Mouse (Mus musculus): ENCODE results near the gene Fastkd5. TPM values are rescaled to one million over a fixed set of nuclear protein-coding genes. Genes with fewer than 3 reads are reported as not detected.

Gene Fastkd5
- polyA plus RNA-seq, 1 experiment from 2014 or later, result 6.8 TPM

GRCm38 (mm10) chr2:130564063-130564462, 65.8 kb downstream of the Fastkd5 start:
- Histone ChIP-seq H3K27me3 (replicated peaks; ENCODE audit: control insufficient read depth, insufficient read depth, low read length) (no peaks in the 10 kb centered on the region), H3K9ac (ENCODE audit: low read depth, low read length) (peak overlapping the region; percentile 75), H3K36me3 (ENCODE audit: control insufficient read depth, insufficient read depth) (peaks cover 9% of the 10 kb centered on the region), H3K9me3 (ENCODE audit: control insufficient read depth) (no peaks in the 10 kb centered on the region), H3K4me3 (ENCODE audit: low read depth, low read length) (peak overlapping the region; percentile 82), H3K4me1 (replicated peaks; ENCODE audit: control insufficient read depth, insufficient read depth, low read length) (0 out of 2 replicates have a peak, but pooled peaks cover 5% of the 10 kb centered on the region), H3K27ac (ENCODE audit: low read depth, low read length) (no peak overlapping the region; the same call in 1 of the 2 replicates), H3K4me2 (replicated peaks; ENCODE audit: low read depth) (peak overlapping the region; percentile 92)
- no peak; the same call in 1 of the 2 replicates for ATAC-seq
- no peak for TF ChIP-seq CTCF (IDR thresholded peaks at IDR 0.05; ENCODE audit: low read depth)
- WGBS, result under 1% methylated on average over 23 of the region's 23 CpGs

Other genes with a start within 250 kb of the Fastkd5 start
- 5.2 and 7.8 TPM in 2 replicates for gene Cpxm1, start 232.5 kb downstream of the Fastkd5 start, polyA plus RNA-seq (2015; fragmentation: Nextera tagmentation; extraction: Ambion mirVana)
- not detected in 2 replicates for gene Gm28372, start 224.8 kb downstream of the Fastkd5 start, polyA plus RNA-seq (2015; fragmentation: Nextera tagmentation; extraction: Ambion mirVana)
- not detected in 2 replicates for gene 1700020A23Rik, start 224.8 kb downstream of the Fastkd5 start, polyA plus RNA-seq (2015; fragmentation: Nextera tagmentation; extraction: Ambion mirVana)
- not detected in 2 replicates for gene Tmem239, start 223.5 kb downstream of the Fastkd5 start, polyA plus RNA-seq (2015; fragmentation: Nextera tagmentation; extraction: Ambion mirVana)
- gene Vps16, start 205.7 kb downstream of the Fastkd5 start, polyA plus RNA-seq (2015; fragmentation: Nextera tagmentation; extraction: Ambion mirVana), result 35.2 and 39.6 TPM in 2 replicates
- 5.3 and 6.1 TPM in 2 replicates for gene Pced1a, start 205.3 kb downstream of the Fastkd5 start, polyA plus RNA-seq (2015; fragmentation: Nextera tagmentation; extraction: Ambion mirVana)
- 27.4 and 28.2 TPM in 2 replicates for gene Ptpra, start 179.7 kb downstream of the Fastkd5 start, polyA plus RNA-seq (2015; fragmentation: Nextera tagmentation; extraction: Ambion mirVana)
- 68.0 and 70.6 TPM in 2 replicates for gene Mrps26, start 66.3 kb downstream of the Fastkd5 start, polyA plus RNA-seq (2015; fragmentation: Nextera tagmentation; extraction: Ambion mirVana)
- not detected in 2 replicates for gene Oxt, start 53.9 kb downstream of the Fastkd5 start, polyA plus RNA-seq (2015; fragmentation: Nextera tagmentation; extraction: Ambion mirVana)
- gene Avp, start 47.5 kb downstream of the Fastkd5 start, polyA plus RNA-seq (2015; fragmentation: Nextera tagmentation; extraction: Ambion mirVana), result not detected in 2 replicates
- 4.2 and 4.5 TPM in 2 replicates for gene Ubox5, start within 50 bp of the Fastkd5 start, polyA plus RNA-seq (2015; fragmentation: Nextera tagmentation; extraction: Ambion mirVana)
- gene Lzts3, start 12.8 kb upstream of the Fastkd5 start, polyA plus RNA-seq (2015; fragmentation: Nextera tagmentation; extraction: Ambion mirVana), result 9.7 and 11.4 TPM in 2 replicates
- 118 and 120 TPM in 2 replicates for gene Ddrgk1, start 34.6 kb upstream of the Fastkd5 start, polyA plus RNA-seq (2015; fragmentation: Nextera tagmentation; extraction: Ambion mirVana)
- 59.1 and 60.8 TPM in 2 replicates for gene Itpa, start 37.6 kb upstream of the Fastkd5 start, polyA plus RNA-seq (2015; fragmentation: Nextera tagmentation; extraction: Ambion mirVana)
- gene Slc4a11, start 67.5 kb upstream of the Fastkd5 start, polyA plus RNA-seq (2015; fragmentation: Nextera tagmentation; extraction: Ambion mirVana), result 0.14 TPM in 1 of 2 replicates, not detected in the other

Data from intestine, postnatal 0 days (tissue).